Mouse (Mus musculus) embryonic facial prominence, embryonic 12.5 days (tissue): ENCODE results near the gene Alppl2. TPM values are rescaled to one million over a fixed set of nuclear protein-coding genes. Genes with fewer than 3 reads are reported as not detected.
A peak's percentile ranks its signal among the peaks of the same experiment; 100 is the strongest.

ENCODE experiments used
- ATAC-seq: fragments of 200-750 bp; cut with Nextera tagmentation; 2 replicates; pipeline ENCODE4 v1.8.0; 2017; ENCODE audit not compliant: insufficient number of reproducible peaks, insufficient read depth, low FRiP score, low TSS enrichment
- H3K27ac ChIP-seq: fragments of 300-500 bp; sonication (generic); 2 replicates; pipeline ENCODE4 v1.5.1; 2016; ENCODE audit warnings: mild to moderate bottlenecking
- H3K27me3 ChIP-seq: fragments of 300-500 bp; sonication (generic); 2 replicates; pipeline ENCODE4 v1.6.1; 2016; ENCODE audit warnings: mild to moderate bottlenecking, moderate library complexity
- H3K36me3 ChIP-seq: fragments of 300-500 bp; sonication (generic); 2 replicates; pipeline ENCODE4 v1.6.1; 2016; ENCODE audit warnings: mild to moderate bottlenecking
- H3K4me1 ChIP-seq: fragments of 300-500 bp; sonication (generic); 2 replicates; pipeline ENCODE4 v1.6.1; 2016
- H3K4me2 ChIP-seq: fragments of 300-500 bp; sonication (generic); replicated peaks from 2 replicates; pipeline ENCODE4 v1.6.1; 2016; ENCODE audit warnings: mild to moderate bottlenecking, moderate library complexity
- H3K4me3 ChIP-seq: fragments of 300-500 bp; sonication (generic); 2 replicates; pipeline ENCODE4 v1.5.1; 2016; ENCODE audit warnings: mild to moderate bottlenecking
- H3K9ac ChIP-seq: fragments of 300-500 bp; sonication (generic); 2 replicates; pipeline ENCODE4 v1.6.1; 2016; ENCODE audit warnings: mild to moderate bottlenecking, moderate library complexity
- H3K9me3 ChIP-seq: fragments of 300-500 bp; sonication (generic); 2 replicates; pipeline ENCODE4 v1.6.1; 2016; ENCODE audit warnings: mild to moderate bottlenecking, moderate library complexity
- WGBS: fragments of 180-500 bp; shearing (Covaris S2); methylation state at CpG from one replicate; pipeline ENCODE4 v1.1.7; 2016; 5-methylcytosine and 5-hydroxymethylcytosine counted together
- polyA plus RNA-seq: library from polyadenylated mRNA; unstranded; fragments of >200 nt; fragmentation: Nextera tagmentation; extraction: Ambion mirVana; gene quantifications from 2 replicates; pipeline ENCODE4 v1.2.1, GENCODE M21; 2016

Gene Alppl2
- polyA plus RNA-seq, 1 experiment from 2014 or later, result not detected

DNA sequence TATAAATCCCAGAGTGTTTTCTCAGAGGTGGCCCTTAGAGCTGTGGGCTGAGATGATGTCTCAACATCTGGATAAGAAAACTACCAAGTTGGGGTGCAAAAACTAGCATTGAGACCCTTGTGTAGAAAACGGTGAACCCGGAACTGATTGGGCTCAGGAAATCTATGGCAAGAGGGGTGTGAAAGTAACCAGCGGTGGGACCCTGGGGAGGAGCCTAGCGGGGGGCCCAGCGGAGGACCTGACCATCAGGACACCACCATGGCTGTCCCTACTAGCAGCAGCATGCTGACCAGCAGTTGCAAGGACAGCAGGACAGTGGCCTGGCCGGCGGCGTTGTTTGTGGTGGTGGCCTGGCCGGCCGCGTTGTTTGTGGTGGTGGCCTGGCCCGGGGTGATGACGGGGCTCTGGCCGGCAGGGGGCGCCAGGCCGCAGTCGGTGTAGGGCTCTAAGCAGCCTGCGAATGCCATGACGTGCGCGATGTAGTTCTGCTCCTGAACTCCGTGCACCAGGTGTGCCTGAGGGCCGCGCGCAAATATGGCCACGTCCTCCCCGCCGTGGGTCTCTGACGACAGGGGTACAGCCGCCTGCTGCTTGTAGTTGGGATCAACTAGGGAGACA lies 8.7 kb upstream of the Alppl2 start:
- H3K36me3 ChIP-seq, result no peaks in the 10 kb centered on the region
- WGBS, result 10% methylated on average over 30 of the region's 30 CpGs
- no peak overlapping the region for H3K9ac ChIP-seq
- 0 out of 2 replicates have a peak, but pooled peaks have one; percentile 42 for ATAC-seq
- no peaks in the 10 kb centered on the region for H3K9me3 ChIP-seq
- H3K4me2 ChIP-seq, result peak overlapping the region; percentile 37
- H3K4me3 ChIP-seq, result no peak overlapping the region
- H3K27me3 ChIP-seq, result peaks cover 16% of the 10 kb centered on the region; the same call in 1 of the 2 replicates
- H3K4me1 ChIP-seq, result peaks cover 2% of the 10 kb centered on the region; the same call in 1 of the 2 replicates
- no peak overlapping the region for H3K27ac ChIP-seq

DNA sequence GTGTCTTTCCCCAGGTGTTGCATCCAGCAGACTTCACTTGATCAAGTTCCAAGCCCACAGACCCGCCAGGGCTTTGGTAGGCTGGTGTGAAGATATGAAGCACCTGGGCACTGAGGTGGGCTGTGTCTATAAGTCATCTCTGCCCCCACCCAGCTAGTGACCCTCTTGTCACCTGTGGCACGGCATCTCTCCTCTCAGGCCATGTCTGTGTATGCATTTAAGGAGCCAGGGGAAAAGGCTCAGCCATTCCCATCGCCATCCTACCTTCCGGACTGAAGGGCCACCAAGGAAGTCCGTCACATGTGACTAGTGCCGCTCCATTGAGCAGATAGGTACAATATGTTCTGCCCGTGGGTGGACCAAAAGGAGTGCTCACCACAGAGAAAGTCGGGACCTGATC lies 5.9 kb upstream of the Alppl2 start:
- Histone ChIP-seq H3K9me3 (no peaks in the 10 kb centered on the region), H3K4me2 (no peak overlapping the region), H3K4me1 (peaks cover 2% of the 10 kb centered on the region; the same call in 1 of the 2 replicates), H3K4me3 (no peak overlapping the region), H3K27ac (no peak overlapping the region), H3K36me3 (no peaks in the 10 kb centered on the region), H3K27me3 (peaks cover 16% of the 10 kb centered on the region; the same call in 1 of the 2 replicates), H3K9ac (no peak overlapping the region)
- no peak for ATAC-seq
- 78% methylated on average over 8 of the region's 8 CpGs for WGBS

DNA sequence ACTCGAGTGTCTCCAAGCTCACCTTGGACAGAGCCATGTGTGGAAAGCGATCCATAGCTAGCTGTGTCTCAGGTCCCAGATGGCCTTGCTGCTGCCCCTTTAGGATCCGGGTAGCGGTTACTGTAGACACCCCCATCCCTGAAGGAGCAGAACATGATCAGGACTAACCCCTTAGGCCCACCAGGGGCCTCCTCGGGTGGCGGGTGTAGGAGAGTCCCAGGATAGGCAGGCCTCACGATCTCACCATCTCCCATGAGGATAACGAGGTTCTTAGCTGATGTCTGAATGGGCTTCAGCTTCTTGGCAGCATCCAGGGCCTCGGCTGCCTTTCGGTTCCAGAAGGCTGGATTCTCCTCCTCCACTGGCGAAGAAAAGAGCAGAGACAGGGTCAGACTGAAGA lies 477 bp downstream of the Alppl2 start:
- no peak overlapping the region for H3K4me2 ChIP-seq
- H3K9ac ChIP-seq, result no peak overlapping the region
- no peak for ATAC-seq
- H3K27me3 ChIP-seq, result no peaks in the 10 kb centered on the region
- H3K4me1 ChIP-seq, result no peaks in the 10 kb centered on the region
- H3K27ac ChIP-seq, result no peak overlapping the region
- no peaks in the 10 kb centered on the region for H3K36me3 ChIP-seq
- WGBS, result 92% methylated on average over 11 of the region's 11 CpGs
- no peaks in the 10 kb centered on the region for H3K9me3 ChIP-seq
- H3K4me3 ChIP-seq, result no peak overlapping the region

DNA sequence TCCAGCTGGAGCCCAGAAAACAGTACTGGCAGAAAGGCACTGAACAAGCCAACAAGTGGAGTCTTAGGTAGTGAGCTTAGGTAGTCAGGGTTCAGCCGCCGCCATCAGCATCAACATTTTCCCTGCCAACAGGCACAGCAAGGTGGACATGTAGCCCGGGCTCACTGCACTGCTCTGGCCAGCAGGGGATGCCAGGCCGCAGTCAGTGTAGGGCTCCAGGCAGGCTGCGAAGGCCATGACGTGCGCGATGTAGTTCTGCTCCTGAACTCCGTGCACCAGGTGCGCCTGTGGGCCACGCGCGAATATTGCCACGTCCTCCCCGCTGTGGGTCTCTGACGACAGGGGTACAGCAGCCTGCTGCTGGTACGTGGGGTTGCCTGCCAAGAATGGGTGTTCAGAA lies 2.8 kb downstream of the Alppl2 start:
- no peak for ATAC-seq
- Histone ChIP-seq H3K9ac (no peak overlapping the region), H3K36me3 (no peaks in the 10 kb centered on the region), H3K4me3 (no peak overlapping the region), H3K27ac (no peak overlapping the region), H3K4me1 (no peaks in the 10 kb centered on the region), H3K9me3 (no peaks in the 10 kb centered on the region), H3K4me2 (no peak overlapping the region), H3K27me3 (no peaks in the 10 kb centered on the region)
- WGBS, result 71% methylated on average over 17 of the region's 17 CpGs

DNA sequence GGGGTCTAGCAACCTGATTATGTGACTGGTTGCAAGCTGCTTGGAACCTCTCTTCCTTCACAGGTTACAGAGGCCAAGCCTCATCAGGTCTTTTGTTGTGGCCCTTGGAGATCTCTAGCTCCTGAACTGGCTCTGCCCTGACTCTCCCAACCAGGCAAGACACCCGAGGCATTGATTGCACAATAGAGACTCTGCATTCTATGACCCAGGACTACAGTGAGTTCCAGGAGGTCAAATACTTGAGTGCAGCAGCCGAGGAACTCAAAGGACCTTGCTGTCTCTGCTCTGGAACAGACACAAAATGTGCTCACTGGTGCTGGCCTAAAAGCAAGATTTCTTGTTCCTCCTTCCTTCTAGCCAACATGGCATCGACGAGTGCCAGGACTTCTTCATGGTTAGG lies 3.5 kb downstream of the Alppl2 start:
- no peak overlapping the region for H3K9ac ChIP-seq
- H3K27me3 ChIP-seq, result no peaks in the 10 kb centered on the region
- no peaks in the 10 kb centered on the region for H3K36me3 ChIP-seq
- no peak overlapping the region for H3K4me2 ChIP-seq
- no peak overlapping the region for H3K4me3 ChIP-seq
- H3K27ac ChIP-seq, result no peak overlapping the region
- H3K4me1 ChIP-seq, result no peaks in the 10 kb centered on the region
- ATAC-seq, result no peak
- H3K9me3 ChIP-seq, result no peaks in the 10 kb centered on the region
- 61% methylated on average over 4 of the region's 4 CpGs for WGBS

DNA sequence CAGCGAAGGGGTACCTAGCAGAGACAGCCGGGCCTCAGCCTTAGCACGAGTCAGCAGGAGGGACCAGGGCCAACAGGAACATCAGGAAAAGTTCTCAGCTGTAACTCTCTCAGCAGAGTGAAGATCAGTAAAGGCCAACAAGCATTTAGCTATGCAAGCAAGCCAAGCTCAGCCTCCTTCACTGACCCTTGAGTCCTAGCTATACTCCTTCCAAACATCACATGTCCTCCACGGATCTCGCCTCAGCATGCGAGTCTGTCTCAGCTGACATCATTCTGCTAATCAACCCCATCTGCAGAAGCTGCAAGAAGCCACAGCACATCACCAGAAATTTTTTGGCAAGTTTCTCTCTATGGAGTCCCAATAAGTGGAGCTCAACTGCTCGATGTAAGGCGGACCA lies 16.0 kb downstream of the Alppl2 start:
- Histone ChIP-seq H3K9me3 (no peaks in the 10 kb centered on the region), H3K4me1 (peaks cover 6% of the 10 kb centered on the region; the same call in 1 of the 2 replicates), H3K4me3 (no peak overlapping the region), H3K27me3 (no peaks in the 10 kb centered on the region), H3K4me2 (no peak overlapping the region), H3K27ac (no peak overlapping the region), H3K9ac (no peak overlapping the region), H3K36me3 (no peaks in the 10 kb centered on the region)
- ATAC-seq, result no peak
- WGBS, result 78% methylated on average over 8 of the region's 8 CpGs

DNA sequence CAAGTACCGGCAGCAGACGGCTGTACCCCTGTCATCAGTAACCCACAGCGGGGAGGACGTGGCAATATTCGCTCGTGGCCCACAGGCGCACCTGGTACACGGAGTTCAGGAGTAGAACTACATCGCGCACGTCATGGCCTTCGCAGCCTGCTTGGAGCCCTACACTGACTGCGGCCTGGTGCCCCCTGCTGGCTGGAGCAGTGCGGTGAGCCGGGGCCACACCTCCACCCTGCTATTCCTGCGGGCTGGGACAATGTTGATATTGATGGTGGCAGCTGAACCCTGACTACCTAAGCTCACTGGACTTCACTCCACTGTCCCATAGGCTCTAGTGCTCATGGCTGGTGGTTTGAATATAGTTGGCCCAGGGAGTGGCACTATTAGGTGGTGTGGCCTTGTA lies 19.0 kb downstream of the Alppl2 start:
- H3K27me3 ChIP-seq, result no peaks in the 10 kb centered on the region
- 0 out of 2 replicates have a peak, but pooled peaks have one; percentile 23 for ATAC-seq
- H3K36me3 ChIP-seq, result no peaks in the 10 kb centered on the region
- no peak overlapping the region for H3K9ac ChIP-seq
- H3K4me1 ChIP-seq, result peaks cover 6% of the 10 kb centered on the region; the same call in 1 of the 2 replicates
- no peak overlapping the region for H3K27ac ChIP-seq
- no peaks in the 10 kb centered on the region for H3K9me3 ChIP-seq
- WGBS, result 56% methylated on average over 16 of the region's 16 CpGs
- no peak overlapping the region for H3K4me2 ChIP-seq
- no peak overlapping the region for H3K4me3 ChIP-seq

DNA sequence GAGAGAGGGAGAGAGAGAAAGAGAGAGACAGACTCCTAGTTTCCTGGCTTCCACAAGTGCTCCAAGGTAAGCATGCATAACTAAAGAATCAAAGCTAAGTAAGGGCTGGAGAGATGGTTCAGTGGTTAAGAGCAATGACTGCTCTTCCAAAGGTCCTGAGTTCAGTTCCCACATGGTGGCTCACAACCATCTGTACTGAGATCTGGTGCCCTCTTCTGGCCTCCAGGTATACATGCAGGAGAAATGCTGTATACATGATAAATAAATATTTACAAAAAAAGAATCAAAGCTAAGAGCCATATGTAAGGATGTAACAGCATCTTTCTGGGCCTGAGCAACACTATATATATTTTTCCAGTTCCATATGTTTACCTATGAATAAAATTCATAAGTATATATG lies 28.8 kb downstream of the Alppl2 start:
- Histone ChIP-seq H3K4me2 (no peak overlapping the region), H3K27ac (no peak overlapping the region), H3K27me3 (no peaks in the 10 kb centered on the region), H3K9me3 (no peaks in the 10 kb centered on the region), H3K36me3 (no peaks in the 10 kb centered on the region), H3K4me3 (no peak overlapping the region), H3K9ac (no peak overlapping the region), H3K4me1 (no peaks in the 10 kb centered on the region)
- ATAC-seq, result no peak

DNA sequence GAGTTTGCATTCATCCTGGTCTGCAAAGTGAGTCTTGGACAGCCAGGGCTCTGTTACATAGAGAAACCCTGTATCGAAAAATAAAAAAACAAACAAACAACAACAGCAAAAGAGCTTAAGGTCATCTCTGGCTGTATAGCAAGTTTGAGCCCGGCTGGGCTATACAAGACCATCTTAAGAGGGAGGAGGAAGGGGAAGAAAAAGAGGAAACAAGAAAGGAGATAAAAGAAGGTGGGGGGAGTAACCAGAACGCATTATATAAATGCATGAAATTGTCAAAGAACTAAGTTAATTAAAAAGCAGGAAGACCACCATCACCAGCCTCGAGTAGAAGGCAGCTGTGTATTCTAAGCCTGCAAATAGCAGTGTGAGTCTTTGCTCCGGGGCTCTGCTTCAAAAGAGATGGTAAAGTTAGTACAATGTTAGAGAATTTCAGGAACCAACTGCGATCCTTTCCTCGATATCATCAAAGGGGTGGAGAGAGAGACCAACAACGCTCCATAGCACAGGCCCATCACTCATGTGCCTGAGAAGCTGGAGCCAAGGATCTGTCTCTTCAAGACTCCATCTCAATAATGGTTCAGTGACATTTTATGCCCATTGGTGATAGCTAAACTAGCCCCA lies 30.6 kb downstream of the Alppl2 start:
- Histone ChIP-seq H3K4me2 (no peak overlapping the region), H3K9me3 (no peaks in the 10 kb centered on the region), H3K4me3 (no peak overlapping the region), H3K9ac (no peak overlapping the region), H3K27me3 (no peaks in the 10 kb centered on the region), H3K36me3 (no peaks in the 10 kb centered on the region), H3K4me1 (no peaks in the 10 kb centered on the region), H3K27ac (no peak overlapping the region)
- ATAC-seq, result no peak
- WGBS, result 77% methylated on average over 8 of the region's 8 CpGs

DNA sequence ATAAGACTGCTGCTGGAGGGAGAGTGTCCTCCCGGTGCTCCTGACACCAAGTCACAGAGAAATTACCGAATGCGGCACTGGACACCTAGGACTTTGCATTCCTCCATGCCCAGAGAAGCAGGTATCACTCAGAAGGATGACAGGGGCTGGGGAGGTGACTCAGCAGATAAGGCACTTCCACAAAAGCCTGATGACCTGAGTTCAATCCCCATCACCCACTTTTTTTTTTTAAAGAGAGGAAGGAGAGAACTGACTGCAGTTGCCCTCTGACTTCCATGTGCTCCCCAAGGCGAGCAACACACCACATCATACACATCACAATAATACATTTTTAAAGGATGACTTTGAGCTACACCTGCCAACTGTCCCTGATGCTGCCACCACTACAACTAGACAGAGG lies 32.7 kb downstream of the Alppl2 start:
- Histone ChIP-seq H3K4me1 (no peaks in the 10 kb centered on the region), H3K9ac (no peak overlapping the region), H3K27me3 (no peaks in the 10 kb centered on the region), H3K4me2 (no peak overlapping the region), H3K27ac (no peak overlapping the region), H3K4me3 (no peak overlapping the region), H3K36me3 (no peaks in the 10 kb centered on the region; the same call in 1 of the 2 replicates), H3K9me3 (no peaks in the 10 kb centered on the region)
- ATAC-seq, result no peak
- 81% methylated on average over 4 of the region's 4 CpGs for WGBS

DNA sequence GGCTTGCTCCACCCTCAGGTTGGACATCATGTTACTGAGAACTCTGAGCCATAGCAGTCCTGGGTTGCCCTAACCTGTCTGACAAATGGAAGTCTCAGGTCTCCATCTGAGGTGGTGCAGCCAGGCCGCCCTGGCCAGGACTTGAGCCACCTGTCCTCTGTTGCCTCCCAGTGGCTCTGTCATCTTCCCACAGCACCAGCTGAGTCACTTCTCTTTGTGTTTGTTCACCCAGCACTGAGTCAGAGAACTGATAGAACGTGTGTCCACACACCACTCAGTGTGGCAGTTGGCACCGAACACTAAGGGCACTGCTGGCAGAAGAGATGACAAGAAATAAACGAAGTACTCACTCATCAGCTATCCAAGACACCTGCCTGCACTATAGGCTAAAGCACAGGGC lies 38.4 kb downstream of the Alppl2 start:
- Histone ChIP-seq H3K27ac (no peak overlapping the region), H3K9me3 (no peaks in the 10 kb centered on the region), H3K4me3 (no peak overlapping the region), H3K4me1 (no peaks in the 10 kb centered on the region), H3K4me2 (no peak overlapping the region), H3K36me3 (peaks cover 16% of the 10 kb centered on the region; the same call in 1 of the 2 replicates), H3K9ac (no peak overlapping the region), H3K27me3 (no peaks in the 10 kb centered on the region)
- WGBS, result 83% methylated on average over 4 of the region's 4 CpGs
- no peak for ATAC-seq

DNA sequence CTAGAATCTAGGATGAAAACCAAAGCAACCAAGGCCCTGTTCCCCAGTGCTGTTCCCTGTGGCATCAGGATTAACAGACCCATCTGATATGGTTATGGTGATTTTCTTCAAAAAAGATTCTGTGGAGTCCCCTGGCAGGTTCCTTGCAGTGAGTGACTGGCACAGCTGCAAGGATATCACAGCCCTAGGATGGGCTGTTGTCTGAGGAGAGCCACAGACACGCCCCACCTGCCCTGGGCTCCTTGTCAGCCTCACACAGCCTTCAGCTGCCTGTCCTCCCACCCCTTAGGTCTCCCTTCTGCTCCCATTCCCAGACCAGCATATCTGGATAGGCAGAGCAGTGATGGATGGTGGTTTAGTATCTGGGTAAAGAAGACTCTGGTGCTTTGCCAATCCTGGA lies 39.0 kb downstream of the Alppl2 start:
- no peak overlapping the region for H3K27ac ChIP-seq

More for the DNA sequence above, 39.0 kb downstream of the Alppl2 start:
- no peak overlapping the region for H3K9ac ChIP-seq
- 90% methylated on average over 1 of the region's 1 CpGs for WGBS
- no peak overlapping the region for H3K4me2 ChIP-seq
- H3K4me3 ChIP-seq, result no peak overlapping the region
- H3K4me1 ChIP-seq, result no peaks in the 10 kb centered on the region
- peaks cover 16% of the 10 kb centered on the region; the same call in 1 of the 2 replicates for H3K36me3 ChIP-seq
- no peaks in the 10 kb centered on the region for H3K27me3 ChIP-seq
- no peak for ATAC-seq
- no peaks in the 10 kb centered on the region for H3K9me3 ChIP-seq
